Mouse (Mus musculus) kidney, adult 8-10 months (tissue): ENCODE data around the gene Tab2.
"Not testable (repeated sequence)": the region's sequence is repeated elsewhere in the genome, so short reads cannot be mapped to it uniquely, and the experiment has no call there.

ENCODE experiments used
- DNase-seq, 2 experiments: peaks; one replicate each; pipeline ENCODE4 v3.0.0; 2022

The Tab2 gene

DNA sequence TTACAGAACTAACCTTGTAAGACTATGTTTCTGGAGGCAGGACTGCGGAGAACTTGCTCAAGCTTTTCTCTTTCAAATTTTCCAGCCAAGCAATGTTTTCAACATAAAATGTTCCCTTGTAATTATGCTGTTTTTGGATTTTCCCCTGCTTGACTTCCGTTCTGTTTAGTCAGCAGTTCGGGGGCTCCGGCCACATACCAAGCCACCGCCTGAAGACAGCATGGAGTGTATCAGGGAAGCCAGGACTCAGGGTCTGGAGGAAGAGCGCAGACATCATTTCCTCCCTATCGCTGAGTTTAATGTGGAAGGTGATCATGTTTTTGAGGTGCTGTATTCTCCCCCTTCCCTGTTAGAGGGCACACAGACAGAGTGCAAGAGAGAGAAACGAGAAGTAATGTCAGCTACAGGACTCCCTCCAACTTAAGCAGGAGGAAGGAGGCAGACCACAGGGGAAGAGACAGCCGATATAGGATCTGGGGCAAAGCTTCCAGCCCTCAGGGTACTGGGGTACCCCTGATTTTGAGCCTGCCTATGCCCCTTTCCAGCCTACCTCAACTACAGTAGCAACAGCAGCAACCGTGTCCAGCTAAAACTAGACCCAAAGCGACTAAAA lies 67.7 kb downstream of the Tab2 start:
- DNase-seq: no peak

GRCm38 (mm10) chr10:7883524-7883923 lies 72.5 kb downstream of the Tab2 start:
- DNase-seq: peak; percentile 50 to 78

DNA sequence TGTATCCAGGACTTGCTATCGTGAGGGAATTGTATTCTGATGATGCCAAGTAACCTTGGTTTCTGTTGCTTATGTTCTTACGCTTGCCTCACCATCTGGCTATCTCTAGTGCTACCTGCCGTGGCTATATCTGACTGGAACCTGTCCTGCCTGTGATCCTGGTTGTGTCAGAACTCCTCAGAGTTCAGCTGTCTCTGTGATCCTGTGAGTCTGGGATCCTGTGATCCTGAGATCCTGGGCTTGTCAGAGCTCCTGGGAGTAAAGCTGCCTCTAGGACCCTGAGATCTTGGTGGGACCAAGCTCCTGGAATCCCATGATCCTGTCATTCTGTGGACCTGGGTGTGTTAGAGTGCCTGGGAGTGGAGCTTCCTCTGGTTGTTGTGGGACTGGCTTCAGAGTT lies 74.1 kb downstream of the Tab2 start:
- DNase-seq: no peak

GRCm38 (mm10) chr10:7880283-7880682 lies 75.7 kb downstream of the Tab2 start:
- DNase-seq: not testable (repeated sequence)

DNA sequence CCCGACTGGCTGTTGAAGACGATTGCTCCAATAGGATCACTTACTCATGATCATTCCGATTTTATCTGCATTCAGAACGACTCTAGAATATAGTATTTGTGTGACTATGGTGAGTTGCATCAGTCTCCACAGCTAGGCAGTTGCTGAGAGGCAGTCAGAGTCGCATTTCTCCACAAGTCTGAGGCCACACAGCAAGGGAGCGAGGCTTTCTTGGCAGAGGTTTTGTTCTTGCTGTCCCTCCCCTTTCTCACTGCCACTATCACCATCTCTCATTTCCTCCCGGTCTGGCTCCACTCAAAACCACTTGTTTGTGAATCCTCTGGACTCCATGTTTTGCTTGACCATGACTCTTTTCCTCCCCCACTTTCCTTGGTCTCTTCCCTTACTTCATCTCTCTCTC lies 81.8 kb downstream of the Tab2 start:
- no peak for DNase-seq

DNA sequence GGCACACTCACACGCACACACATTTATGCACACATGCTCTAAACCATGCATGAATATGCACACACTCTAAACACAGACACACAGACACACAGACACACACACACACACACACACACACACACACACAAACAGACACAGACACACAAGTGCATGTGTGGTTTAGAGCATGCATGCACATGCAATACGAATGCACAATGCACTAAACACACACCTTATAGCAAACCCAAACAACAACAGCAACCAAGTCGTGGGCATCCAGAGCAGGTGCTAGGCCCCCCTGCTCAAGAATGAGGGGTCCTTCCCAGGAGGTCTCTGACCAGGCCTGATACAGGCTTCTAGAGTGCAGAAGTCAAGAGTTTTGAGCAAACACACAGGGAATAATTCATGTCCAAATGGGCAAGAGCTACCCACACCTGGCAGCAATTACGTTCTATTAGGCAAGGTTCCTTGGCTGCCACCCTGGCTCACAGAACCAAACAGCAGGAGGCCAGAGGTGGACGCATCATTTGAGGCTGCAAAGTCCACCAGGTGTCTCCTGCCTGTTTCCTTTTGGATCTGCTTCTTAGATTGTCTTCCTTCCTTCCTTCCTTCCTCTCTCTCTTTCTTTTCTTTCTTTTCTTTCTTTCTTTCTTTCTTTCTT lies 84.5 kb downstream of the Tab2 start:
- no peak for DNase-seq

DNA sequence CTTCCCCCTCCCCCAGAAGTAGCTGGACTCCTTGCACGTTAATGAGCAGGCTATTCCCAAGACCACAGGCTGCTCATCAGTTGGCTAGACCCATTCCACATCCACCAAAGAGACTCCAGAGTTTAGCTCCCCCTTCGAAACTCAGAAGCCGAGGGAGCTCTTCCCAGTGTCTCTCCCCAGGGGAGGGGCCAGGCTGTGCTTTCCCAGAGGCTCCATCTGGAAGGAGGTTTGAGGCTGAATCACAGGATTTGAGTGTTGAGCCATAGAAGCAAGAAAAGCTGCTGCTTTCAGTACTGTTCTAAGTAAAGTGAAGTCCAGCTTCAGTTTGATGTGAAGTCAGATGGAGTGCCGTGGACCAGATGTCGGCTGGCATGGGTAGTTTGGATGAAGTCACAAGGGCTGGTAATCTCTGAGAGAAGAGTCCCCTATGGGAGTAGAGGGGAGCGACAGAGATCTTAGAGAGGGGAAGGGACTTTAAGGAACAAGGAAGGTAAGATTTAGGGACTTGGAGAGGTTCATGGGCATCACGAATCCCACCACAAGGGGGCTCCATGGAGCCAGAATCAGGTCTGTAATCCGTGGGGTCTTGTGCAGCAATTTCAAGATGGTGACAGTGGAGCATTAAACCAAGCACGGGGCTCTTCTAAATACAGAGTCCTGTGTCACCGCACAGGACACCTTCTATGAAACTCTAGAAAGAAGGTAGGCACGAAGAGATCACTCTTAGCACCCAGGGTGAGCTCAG lies 85.3 kb downstream of the Tab2 start:
- DNase-seq: no peak

DNA sequence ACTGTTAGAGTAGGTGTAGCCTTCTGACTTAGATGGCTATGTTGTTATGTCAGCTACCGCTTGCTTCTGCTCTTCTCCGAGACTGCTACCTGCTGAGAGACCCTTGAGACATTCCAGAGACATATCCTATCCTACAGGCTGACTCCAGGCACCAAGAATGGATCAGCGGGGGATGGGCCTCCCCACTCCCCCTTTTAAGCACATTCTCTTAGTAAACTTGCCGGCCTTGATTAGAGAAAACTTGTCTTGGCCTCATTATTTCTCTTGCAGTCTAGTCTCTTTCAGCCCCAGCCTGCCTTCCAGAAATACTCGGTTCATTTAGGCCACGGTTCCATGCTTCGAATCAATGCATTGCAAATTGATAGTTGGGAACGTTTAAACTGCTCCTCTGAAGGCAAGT lies 86.3 kb downstream of the Tab2 start:
- no peak for DNase-seq

GRCm38 (mm10) chr10:7867666-7868030 lies 88.4 kb downstream of the Tab2 start:
- DNase-seq: no peak

DNA sequence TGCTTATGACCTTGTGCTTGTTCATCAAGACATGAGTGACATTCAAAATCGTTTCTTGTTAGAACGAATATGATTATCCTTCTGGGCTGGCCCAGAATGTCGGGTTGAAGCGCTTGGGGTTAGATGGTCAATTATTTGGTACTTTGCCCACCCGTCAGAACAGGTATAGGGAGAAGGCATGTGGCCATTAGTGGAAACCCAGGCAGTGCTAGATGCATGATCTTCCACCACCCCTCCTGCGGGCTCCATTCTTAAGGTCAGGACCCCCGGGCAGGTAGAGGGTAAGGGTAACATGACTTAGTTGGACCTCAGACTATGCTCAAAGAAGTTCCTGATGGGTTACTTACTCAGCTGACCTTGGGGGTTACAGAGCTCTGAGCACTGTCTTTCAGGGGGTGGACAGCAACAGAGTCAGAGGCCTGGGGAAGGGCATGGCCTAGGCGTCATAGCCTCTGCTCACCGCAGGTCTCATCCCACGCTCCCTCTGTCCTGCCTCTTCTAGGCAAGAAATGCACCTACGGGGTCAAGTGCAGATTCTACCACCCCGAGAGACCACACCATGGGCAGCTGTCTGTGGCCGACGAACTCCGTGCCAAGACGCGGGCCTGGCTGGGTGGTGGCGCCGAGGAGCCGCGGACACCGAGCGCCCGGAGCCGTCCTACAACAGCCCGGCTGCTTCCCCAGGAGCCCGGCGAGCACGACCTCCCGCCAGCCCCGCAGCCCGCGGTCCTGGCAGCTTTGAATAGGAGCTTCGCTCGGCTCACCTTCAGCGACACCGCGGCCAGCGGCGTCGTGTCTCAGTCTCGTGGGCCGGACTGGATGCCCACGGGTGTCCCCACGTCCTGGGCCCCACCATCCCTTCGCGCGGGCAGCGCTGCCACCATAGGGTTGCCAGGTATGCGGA lies 89.0 kb downstream of the Tab2 start:
- DNase-seq: peak in 1 of 2 experiments; percentile 15

- no peak for DNase-seq
Observed at GRCm38 (mm10) chr10:7864806-7865205, 91.2 kb downstream of the Tab2 start.

DNA sequence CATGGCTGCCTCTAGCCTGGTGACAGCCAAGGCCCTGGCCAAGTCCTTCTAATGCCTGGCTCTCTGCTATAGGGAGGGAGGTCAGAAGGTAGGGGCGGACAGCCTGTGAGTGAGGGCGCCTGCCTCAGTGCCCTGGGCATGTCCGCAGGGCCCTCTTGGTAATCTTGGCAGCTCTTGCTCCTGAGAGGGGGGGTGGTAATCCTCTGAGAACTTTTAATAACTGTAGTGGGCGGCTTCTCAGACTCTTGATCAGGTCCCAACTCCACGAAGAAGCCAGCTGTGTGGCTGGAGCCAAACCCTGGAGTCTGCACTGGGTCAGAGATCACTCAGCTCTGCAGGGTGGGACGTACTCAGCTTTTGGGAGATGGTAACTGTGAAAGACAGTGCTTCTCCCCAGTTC lies 91.8 kb downstream of the Tab2 start:
- no peak for DNase-seq

- no peak for DNase-seq
Observed at GRCm38 (mm10) chr10:7863411-7863810, 92.6 kb downstream of the Tab2 start.

DNA sequence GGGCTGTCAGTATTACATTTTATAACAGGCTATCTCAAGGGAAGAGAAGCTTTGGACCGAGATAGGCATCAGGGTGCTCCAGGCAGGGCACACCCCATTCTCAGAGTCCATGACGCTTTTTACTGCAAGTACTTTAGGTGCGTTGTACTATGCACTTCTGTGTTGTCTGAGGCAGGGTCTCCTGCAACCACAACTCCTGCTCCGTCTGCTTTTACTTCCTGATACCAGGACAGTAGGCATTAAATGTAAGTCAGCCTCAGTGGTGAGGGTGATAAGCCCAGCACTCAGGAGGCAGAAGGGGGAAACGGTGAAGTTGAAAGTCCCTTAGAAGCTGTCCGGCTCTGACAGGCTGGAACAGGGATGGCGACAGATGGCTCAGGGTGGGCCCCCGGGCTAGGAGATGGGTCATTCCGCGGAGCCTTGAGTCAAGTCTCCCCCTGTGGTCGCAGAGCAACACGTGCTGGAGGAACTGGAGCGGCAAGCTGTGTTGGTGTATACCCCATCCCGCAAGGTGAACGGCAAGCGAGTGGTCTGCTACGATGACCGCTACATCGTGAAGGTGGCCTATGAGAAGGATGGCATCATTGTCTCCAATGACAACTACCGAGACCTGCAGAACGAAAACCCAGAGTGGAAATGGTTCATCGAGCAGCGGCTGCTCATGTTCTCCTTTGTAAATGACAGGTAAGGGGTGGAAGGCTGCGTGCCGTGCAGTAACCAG lies 93.9 kb downstream of the Tab2 start:
- no peak for DNase-seq

GRCm38 (mm10) chr10:7861259-7861936 lies 94.6 kb downstream of the Tab2 start:
- no peak for DNase-seq

GRCm38 (mm10) chr10:7860494-7860893 lies 95.5 kb downstream of the Tab2 start:
- DNase-seq: no peak
